Mouse (Mus musculus): ENCODE results near the gene Rgs14. TPM values are rescaled to one million over a fixed set of nuclear protein-coding genes. Genes with fewer than 3 reads are reported as not detected.

The Rgs14 gene
- polyA plus RNA-seq, 1 experiment from 2014 or later = 0.72 TPM

DNA sequence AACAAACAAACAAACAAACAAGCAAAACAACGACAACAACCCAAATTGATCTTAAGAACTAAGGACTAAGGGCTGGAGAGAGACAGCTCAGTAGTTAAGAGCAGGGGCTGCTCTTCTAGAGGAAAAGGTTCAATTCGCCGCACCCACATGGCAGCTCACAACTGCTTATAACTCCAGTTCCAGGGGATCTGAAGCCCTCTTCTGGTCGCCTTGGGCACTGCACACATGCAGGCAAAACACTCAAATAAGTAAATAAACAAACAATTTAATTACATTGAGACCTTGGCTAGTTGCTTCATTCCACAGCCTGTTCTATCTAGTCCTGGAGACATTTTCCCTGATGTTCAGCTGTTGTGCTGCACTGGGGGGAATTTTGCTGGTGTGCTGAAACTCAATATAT is 23.4 kb downstream of the Rgs14 start:
- no peak for ATAC-seq (ENCODE audit: low FRiP score)
- 70% methylated on average over 4 of the region's 4 CpGs for WGBS
- Histone ChIP-seq H3K9ac (ENCODE audit: low read length) (no peak overlapping the region), H3K27ac (ENCODE audit: low read depth, low read length) (no peak overlapping the region), H3K4me2 (no peak overlapping the region), H3K9me3 (ENCODE audit: control insufficient read depth, low read length) (no peaks in the 10 kb centered on the region), H3K4me3 (ENCODE audit: low read depth, low read length) (no peak overlapping the region), H3K36me3 (ENCODE audit: control insufficient read depth, insufficient read depth, low read length) (no peaks in the 10 kb centered on the region), H3K27me3 (ENCODE audit: control insufficient read depth, insufficient read depth, low read length) (no peaks in the 10 kb centered on the region), H3K4me1 (ENCODE audit: control insufficient read depth, insufficient read depth, low read length) (no peaks in the 10 kb centered on the region)
- no peak for DNase-seq (ENCODE audit: low spot score, missing footprints)

DNA sequence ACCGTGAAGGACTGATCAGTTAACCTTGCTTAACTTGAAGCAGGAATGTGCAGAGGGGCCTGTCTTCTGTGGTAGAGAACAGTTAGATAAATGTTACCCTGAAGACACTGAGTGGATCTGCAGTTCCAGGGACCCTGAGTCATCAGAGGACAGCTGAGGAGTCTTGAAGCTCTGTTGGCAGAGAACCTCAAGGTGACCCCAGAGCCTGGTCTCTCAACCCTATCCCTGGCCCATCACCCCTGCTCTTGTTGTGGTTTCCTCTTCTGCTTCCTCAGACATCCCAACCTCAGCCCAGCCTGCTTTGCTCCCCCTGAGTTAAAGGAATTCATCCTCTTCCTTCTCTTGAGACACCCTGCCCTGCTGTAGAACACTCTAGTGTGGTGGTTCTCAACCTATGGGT is 28.6 kb downstream of the Rgs14 start, which contains the start of gene Slc34a1:
Slc34a1 (plus strand) TSS at position 100 of the 400 bp plus-strand sequence.
- Histone ChIP-seq H3K27ac (ENCODE audit: low read depth, low read length) (no peak within 1 kb of the TSS), H3K4me1 (ENCODE audit: control insufficient read depth, insufficient read depth, low read length) (no peaks in the 10 kb centered on the region), H3K9me3 (ENCODE audit: control insufficient read depth, low read length) (no peaks in the 10 kb centered on the region), H3K36me3 (ENCODE audit: control insufficient read depth, insufficient read depth, low read length) (no peaks in the 10 kb centered on the region), H3K9ac (ENCODE audit: low read length) (no peak within 1 kb of the TSS), H3K4me3 (ENCODE audit: low read depth, low read length) (no peak within 1 kb of the TSS), H3K4me2 (no peak within 1 kb of the TSS), H3K27me3 (ENCODE audit: control insufficient read depth, insufficient read depth, low read length) (no peaks in the 10 kb centered on the region)
- no peak for DNase-seq (ENCODE audit: low spot score, missing footprints)
- WGBS = 92% methylated on average over 1 of the region's 1 CpGs
- no peak for ATAC-seq (ENCODE audit: low FRiP score)

DNA sequence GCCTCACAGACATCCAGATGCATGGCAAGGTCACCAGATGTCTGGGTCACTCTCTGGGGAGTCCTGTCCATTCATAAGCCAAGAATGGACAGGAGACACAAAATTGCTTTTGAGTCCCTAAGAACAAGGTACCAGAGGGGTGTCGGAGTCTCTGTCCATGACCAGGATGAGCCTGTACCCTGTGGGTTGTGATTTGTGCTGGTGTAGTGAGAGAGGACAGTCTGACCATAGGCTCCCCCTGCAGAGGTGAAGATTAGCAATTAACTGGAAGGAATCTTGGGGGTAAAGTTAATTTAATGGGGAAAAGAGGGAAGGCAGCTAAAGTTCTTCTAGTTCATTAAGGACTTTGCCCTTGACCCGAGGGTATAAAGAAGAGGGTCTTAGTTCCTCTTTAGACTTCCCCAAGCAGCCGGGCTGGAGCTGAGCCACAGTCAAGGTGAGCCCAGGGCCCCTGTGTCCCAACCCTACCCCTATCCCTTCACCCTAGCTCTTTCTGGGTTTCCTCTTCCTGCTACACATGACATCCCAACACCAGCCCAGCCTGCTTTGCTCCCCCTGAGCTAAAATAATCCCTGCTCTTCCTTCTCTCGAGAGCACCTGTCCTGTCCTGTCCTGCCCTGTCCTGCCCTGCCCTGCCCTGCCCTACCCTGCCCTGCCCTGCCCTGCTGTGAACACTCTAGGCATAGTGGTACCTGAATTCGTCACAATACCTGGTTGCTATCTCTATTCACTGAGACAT is 29.9 kb downstream of the Rgs14 start:
- no peaks in the 10 kb centered on the region for H3K4me1 ChIP-seq (ENCODE audit: control insufficient read depth, insufficient read depth, low read length)
- no peak overlapping the region for H3K9ac ChIP-seq (ENCODE audit: low read length)
- no peak overlapping the region for H3K27ac ChIP-seq (ENCODE audit: low read depth, low read length)
- no peaks in the 10 kb centered on the region for H3K27me3 ChIP-seq (ENCODE audit: control insufficient read depth, insufficient read depth, low read length)
- 71% methylated on average over 5 of the region's 5 CpGs for WGBS
- peak; percentile 21 for DNase-seq (ENCODE audit: low spot score, missing footprints)
- no peaks in the 10 kb centered on the region for H3K36me3 ChIP-seq (ENCODE audit: control insufficient read depth, insufficient read depth, low read length)
- no peak for ATAC-seq (ENCODE audit: low FRiP score)
- H3K9me3 ChIP-seq (ENCODE audit: control insufficient read depth, low read length) = no peaks in the 10 kb centered on the region
- H3K4me3 ChIP-seq (ENCODE audit: low read depth, low read length) = no peak overlapping the region
- H3K4me2 ChIP-seq = no peak overlapping the region

DNA sequence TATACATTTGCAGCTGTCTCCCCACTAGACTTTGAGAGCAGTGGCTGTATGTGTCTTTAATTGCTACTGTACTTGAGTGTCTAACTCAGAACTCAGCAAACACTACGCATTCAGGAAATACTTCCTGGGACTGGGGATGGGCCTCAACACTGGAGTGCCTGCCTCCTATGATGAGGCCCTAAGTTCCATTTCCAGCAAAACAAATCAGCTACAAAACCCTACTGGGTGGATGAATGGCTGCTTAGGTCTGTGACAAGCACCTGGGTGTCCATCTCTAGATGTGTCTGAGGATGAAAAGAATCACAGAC is 30.5 kb downstream of the Rgs14 start:
- Histone ChIP-seq H3K4me2 (no peak overlapping the region), H3K36me3 (ENCODE audit: control insufficient read depth, insufficient read depth, low read length) (no peaks in the 10 kb centered on the region), H3K9ac (ENCODE audit: low read length) (no peak overlapping the region), H3K9me3 (ENCODE audit: control insufficient read depth, low read length) (no peaks in the 10 kb centered on the region), H3K4me1 (ENCODE audit: control insufficient read depth, insufficient read depth, low read length) (no peaks in the 10 kb centered on the region), H3K4me3 (ENCODE audit: low read depth, low read length) (no peak overlapping the region), H3K27me3 (ENCODE audit: control insufficient read depth, insufficient read depth, low read length) (no peaks in the 10 kb centered on the region), H3K27ac (ENCODE audit: low read depth, low read length) (no peak overlapping the region)
- ATAC-seq (ENCODE audit: low FRiP score) (no peak), DNase-seq (ENCODE audit: low spot score, missing footprints) (no peak)
- 87% methylated on average over 1 of the region's 1 CpGs for WGBS

DNA sequence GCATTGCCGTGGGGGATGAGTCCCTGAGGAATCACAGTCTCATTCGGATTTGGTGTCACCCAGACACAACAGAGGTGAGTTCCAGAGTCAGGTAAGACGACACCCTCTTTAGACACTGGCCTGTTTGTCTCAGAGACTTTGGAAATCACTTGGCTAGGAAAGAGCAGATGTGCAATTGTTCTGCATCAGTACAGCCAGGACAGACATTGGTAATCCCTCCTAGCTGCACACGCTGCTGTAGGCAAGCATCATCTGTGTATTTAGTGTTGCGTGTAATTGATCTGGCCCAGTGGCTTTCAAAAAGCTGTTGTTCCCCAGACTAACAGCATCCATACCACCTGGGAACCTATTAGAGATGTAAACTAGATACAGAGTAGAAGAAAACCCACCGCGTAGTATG is 33.7 kb downstream of the Rgs14 start:
- no peak overlapping the region for H3K27ac ChIP-seq (ENCODE audit: low read depth, low read length)
- peaks cover 5% of the 10 kb centered on the region; the same call in 1 of the 2 replicates for H3K4me1 ChIP-seq (ENCODE audit: control insufficient read depth, insufficient read depth, low read length)
- H3K27me3 ChIP-seq (ENCODE audit: control insufficient read depth, insufficient read depth, low read length) = no peaks in the 10 kb centered on the region
- DNase-seq (ENCODE audit: low spot score, missing footprints) (peak; percentile 65), ATAC-seq (ENCODE audit: low FRiP score) (no peak)
- no peak overlapping the region for H3K4me2 ChIP-seq
- H3K36me3 ChIP-seq (ENCODE audit: control insufficient read depth, insufficient read depth, low read length) = no peaks in the 10 kb centered on the region
- H3K9me3 ChIP-seq (ENCODE audit: control insufficient read depth, low read length) = no peaks in the 10 kb centered on the region
- H3K4me3 ChIP-seq (ENCODE audit: low read depth, low read length) = no peak overlapping the region
- H3K9ac ChIP-seq (ENCODE audit: low read length) = no peak overlapping the region
- WGBS = 70% methylated on average over 7 of the region's 7 CpGs

DNA sequence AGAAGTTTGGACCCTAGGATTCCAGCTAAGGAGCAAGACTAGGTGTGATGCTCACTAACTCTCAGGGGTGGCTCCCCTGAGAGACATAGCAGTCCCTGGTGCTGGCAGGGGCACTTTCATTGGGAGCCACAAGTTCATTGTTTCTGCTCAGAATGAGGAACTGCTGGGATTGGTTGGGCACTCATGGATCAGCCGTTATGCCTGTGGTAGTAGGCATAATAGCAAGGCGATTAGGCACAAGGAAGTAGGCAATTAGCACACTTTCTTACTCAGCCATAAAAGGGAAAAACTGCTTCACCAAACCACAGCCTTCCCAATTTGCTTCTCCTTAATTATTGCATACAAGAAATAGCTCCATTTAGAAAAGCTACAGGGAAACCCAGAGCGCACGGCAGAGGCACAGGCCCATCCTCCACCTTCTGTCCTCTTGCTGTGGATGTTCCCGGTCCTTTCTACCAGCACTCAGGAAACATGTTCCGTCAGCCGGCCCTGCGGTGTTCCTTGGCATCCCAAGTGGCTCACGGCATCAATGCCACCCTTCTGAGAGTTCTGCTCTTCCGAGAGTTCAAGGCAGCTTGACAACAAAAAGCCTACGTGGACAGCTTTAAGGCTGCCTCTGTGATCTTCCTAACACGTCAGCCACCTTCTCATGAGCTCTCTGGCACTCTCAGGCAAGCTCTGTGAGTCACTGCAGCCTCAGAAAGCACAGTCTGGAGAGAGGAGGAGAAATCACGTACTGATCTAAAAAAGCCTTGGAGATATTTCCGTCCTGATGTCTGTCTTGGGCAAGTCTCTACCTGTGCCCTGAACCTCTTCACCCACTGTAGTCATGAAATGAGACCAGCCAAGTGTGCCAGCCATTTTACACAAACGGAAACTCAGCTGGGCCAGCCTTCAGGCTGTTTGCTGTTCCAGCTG is 34.7 kb downstream of the Rgs14 start:
- peaks cover 5% of the 10 kb centered on the region; the same call in 1 of the 2 replicates for H3K4me1 ChIP-seq (ENCODE audit: control insufficient read depth, insufficient read depth, low read length)
- H3K4me3 ChIP-seq (ENCODE audit: low read depth, low read length) = no peak overlapping the region
- no peak overlapping the region for H3K9ac ChIP-seq (ENCODE audit: low read length)
- WGBS = 82% methylated on average over 15 of the region's 15 CpGs
- no peak overlapping the region for H3K4me2 ChIP-seq
- no peaks in the 10 kb centered on the region for H3K9me3 ChIP-seq (ENCODE audit: control insufficient read depth, low read length)
- no peak overlapping the region for H3K27ac ChIP-seq (ENCODE audit: low read depth, low read length)
- H3K27me3 ChIP-seq (ENCODE audit: control insufficient read depth, insufficient read depth, low read length) = no peaks in the 10 kb centered on the region
- no peaks in the 10 kb centered on the region for H3K36me3 ChIP-seq (ENCODE audit: control insufficient read depth, insufficient read depth, low read length)
- ATAC-seq (ENCODE audit: low FRiP score) (no peak), DNase-seq (ENCODE audit: low spot score, missing footprints) (peak; percentile 75)

DNA sequence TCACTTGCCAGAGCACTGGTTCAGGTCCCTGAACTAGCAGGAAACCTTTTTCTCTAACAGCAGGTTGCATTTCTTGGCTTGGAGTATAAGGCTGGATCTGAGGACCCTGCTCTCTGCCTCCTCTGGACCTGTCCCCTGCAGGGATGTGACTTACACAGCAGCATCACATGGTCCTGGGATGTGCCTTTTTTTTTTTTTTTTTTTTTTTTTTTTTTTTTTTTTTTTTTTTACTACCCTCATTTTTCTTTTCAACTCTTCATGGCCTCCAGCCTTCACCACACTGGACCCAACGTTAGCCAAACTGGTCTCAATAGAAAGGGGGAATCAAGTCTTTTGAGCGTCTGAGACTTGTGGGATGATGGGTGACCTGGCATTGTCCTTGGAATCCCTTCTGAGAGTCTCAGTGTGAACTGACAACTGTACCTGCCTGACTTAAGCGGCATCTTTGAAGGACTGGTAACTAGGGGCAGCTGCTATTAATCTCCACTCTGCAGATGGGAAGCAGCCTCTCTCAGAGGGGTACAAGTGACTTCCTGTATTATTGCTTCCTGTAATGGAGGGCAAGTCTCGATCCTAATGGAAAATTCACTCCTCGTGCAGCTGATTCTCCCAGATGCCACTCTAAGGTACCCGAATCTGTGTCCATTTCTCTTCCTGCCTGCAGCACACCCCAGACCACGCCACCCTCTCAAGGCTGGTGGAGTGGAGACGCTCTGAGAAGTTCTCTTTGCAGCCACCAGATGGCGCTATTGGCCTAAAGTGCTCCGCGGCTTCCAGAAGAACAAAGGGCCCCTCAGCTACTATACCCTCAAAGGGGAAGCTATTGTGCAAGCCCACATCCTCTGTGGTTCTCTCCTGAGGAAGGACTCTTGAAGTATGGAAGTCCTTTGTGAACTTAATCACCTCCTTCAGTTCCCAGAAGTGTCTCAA is 35.6 kb downstream of the Rgs14 start:
- no peak overlapping the region for H3K4me2 ChIP-seq
- ATAC-seq (ENCODE audit: low FRiP score) = peak; percentile 92
- H3K4me1 ChIP-seq (ENCODE audit: control insufficient read depth, insufficient read depth, low read length) = peaks cover 5% of the 10 kb centered on the region; the same call in 1 of the 2 replicates
- H3K4me3 ChIP-seq (ENCODE audit: low read depth, low read length) = no peak overlapping the region
- no peaks in the 10 kb centered on the region for H3K36me3 ChIP-seq (ENCODE audit: control insufficient read depth, insufficient read depth, low read length)
- 18% methylated on average over 11 of the region's 11 CpGs for WGBS
- no peaks in the 10 kb centered on the region for H3K27me3 ChIP-seq (ENCODE audit: control insufficient read depth, insufficient read depth, low read length)
- no peak overlapping the region for H3K27ac ChIP-seq (ENCODE audit: low read depth, low read length)
- H3K9me3 ChIP-seq (ENCODE audit: control insufficient read depth, low read length) = no peaks in the 10 kb centered on the region
- H3K9ac ChIP-seq (ENCODE audit: low read length) = peak overlapping the region; percentile 66
- peak; percentile 98 for DNase-seq (ENCODE audit: low spot score, missing footprints)

DNA sequence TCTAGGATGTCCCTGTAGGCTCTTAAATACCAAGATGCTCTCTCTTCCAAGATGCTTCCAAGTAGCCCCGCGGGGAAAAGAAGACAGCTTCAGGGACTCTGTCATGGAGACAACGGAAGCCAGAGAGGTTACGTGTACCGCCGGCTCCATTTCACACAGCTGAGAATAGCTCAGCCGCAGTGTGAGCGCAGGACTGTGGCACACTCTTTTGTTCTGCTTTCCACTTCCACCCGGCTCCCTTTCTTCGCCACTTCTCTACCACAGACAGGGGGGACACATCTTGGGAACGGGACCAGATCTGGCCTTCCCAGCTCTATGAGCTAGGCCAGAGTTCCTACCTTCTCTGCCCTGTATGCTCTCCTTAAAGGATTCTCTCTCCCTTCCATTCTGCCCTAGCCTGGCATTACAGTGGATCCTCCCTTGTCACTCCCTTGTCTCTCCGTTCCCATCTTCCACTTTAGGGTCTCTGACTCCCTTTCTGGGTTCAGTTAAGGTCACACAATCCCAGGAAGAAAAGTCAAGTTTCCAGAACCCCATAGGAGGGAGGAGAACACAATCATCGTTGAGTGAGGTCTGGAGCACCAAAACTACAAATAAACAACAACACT is 36.4 kb downstream of the Rgs14 start:
- H3K27me3 ChIP-seq (ENCODE audit: control insufficient read depth, insufficient read depth, low read length) = no peaks in the 10 kb centered on the region
- H3K4me2 ChIP-seq = no peak overlapping the region
- H3K9ac ChIP-seq (ENCODE audit: low read length) = peak overlapping the region; percentile 66
- peak; percentile 51 for ATAC-seq (ENCODE audit: low FRiP score)
- peaks cover 5% of the 10 kb centered on the region; the same call in 1 of the 2 replicates for H3K4me1 ChIP-seq (ENCODE audit: control insufficient read depth, insufficient read depth, low read length)
- peak overlapping the region; percentile 6; the same call in 1 of the 2 replicates for H3K27ac ChIP-seq (ENCODE audit: low read depth, low read length)
- no peak overlapping the region for H3K4me3 ChIP-seq (ENCODE audit: low read depth, low read length)
- peak; percentile 91 for DNase-seq (ENCODE audit: low spot score, missing footprints)
- H3K9me3 ChIP-seq (ENCODE audit: control insufficient read depth, low read length) = no peaks in the 10 kb centered on the region
- no peaks in the 10 kb centered on the region for H3K36me3 ChIP-seq (ENCODE audit: control insufficient read depth, insufficient read depth, low read length)
- WGBS = 59% methylated on average over 13 of the region's 13 CpGs

Measured in midbrain, embryonic 11.5 days (tissue).